Mouse (Mus musculus) embryonic stem cell, embryonic (primary cell): Measurements from ENCODE around the gene Kansl3.

ENCODE experiments used
- CTCF ChIA-PET, 4 experiments: fragments of 300-600 bp in 2 of 4; fragments of 350-600 bp in 2 of 4; sonication (Branson Sonifier 250); formaldehyde crosslinking; loops; one replicate each; lab custom pipeline; 2022; ENCODE audit warnings: inconsistent platforms in 2 of 4; lab: Charles Lee
- POLR2A ChIA-PET, 4 experiments: fragments of 300-600 bp in 2 of 4; fragments of 350-600 bp in 2 of 4; sonication (Branson Sonifier 250); formaldehyde crosslinking; loops; one replicate each; lab custom pipeline; 2022; ENCODE audit warnings: antibody characterized with exemption in 4 of 4, inconsistent platforms in 1 of 4; lab: Charles Lee

Gene Kansl3

DNA sequence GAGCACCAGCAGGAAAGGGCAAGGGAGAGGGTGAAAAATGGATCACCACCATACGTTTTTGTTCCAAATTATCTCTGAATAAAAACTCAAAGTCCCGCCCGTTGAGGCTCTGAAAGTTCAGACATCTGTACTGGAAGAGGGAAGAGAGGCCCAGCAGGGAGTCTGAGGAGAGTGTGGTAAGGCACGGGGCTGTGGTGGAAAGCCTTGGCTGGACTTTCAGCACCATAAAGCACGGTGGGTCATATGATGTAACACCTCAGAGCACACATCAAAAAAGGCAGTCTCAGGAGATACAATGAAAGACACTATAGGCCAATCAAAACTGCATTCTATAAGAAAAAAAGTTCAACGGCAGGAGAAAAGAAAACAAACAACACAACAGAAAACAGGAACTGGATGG is 37.2 kb downstream of the Kansl3 start:
- CTCF ChIA-PET, result interaction anchor here in 2 of 4 experiments (0.5 to 1.8 kb wide), 2 partner anchors 10 to 362 kb away, joined by 4 to 7 read pairs; no protein-coding TSS in a partner anchor

DNA sequence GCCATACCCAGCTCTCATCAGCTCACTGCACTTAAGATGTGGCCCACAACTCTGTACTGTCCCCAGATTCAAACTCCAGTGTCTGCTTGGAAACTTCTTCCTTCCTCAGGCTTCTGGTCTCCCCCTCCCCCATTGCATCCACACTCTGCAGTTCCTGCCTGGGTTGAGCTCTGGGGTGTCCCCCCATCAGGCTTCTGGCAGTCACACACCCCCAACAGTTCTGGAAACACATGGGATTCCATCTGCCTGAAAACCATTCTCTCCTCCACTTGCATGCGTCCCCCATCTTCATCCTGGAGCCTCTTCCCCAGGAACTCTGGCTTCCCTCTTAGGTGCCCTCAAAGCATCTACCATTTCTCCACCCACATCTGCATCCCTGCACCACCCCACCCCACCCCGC is 42.2 kb downstream of the Kansl3 start:
- POLR2A ChIA-PET, result interaction anchor here in 2 of 4 experiments (0.8 to 3.8 kb wide), 5 partner anchors 9 to 102 kb away, joined by 3 to 27 read pairs (median 3); partner anchors contain the start of gene Arid5a (in 2 of the 2)
- CTCF ChIA-PET, result interaction anchor here in 1 of 4 experiments (0.5 kb wide), 1 partner anchor 12 kb away, joined by 3 read pairs; no protein-coding TSS in a partner anchor

More for the DNA sequence above, 37.2 kb downstream of the Kansl3 start:
- POLR2A ChIA-PET, result interaction anchor here in 3 of 4 experiments (0.6 to 2.9 kb wide), 5 partner anchors 8 to 22 kb away, joined by 4 to 18 read pairs (median 5); no protein-coding TSS in a partner anchor

DNA sequence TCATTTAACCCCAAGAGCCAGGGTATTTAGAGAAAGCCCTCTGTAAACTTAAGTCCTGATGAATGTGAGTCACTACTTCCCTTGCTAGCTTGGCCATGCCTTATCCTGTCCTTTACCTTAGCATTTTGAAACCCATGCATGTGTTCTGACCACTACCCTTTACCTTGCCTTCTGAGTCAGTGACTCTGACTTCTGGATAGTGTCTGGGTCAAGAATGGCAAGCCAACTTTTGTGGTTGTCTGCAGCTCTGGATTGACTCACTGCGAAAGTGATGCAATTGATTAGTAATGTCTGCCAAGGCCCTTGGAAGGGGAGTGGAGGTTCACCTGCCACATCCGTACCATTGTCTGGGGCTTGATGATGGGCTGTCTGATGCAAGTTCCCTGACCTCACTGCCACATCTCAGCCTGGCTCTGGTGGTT is 43.1 kb downstream of the Kansl3 start:
- ChIA-PET CTCF (interaction anchor here in 1 of 4 experiments (0.5 to 2.5 kb wide), 3 partner anchors 19 to 185 kb away, joined by 3 to 12 read pairs (median 4); partner anchors contain the start of gene Arid5a), POLR2A (interaction anchor here in 2 of 4 experiments (0.8 to 3.8 kb wide), 6 partner anchors 9 to 178 kb away, joined by 3 to 27 read pairs (median 4); partner anchors contain the start of gene Arid5a (in 2 of the 2))

DNA sequence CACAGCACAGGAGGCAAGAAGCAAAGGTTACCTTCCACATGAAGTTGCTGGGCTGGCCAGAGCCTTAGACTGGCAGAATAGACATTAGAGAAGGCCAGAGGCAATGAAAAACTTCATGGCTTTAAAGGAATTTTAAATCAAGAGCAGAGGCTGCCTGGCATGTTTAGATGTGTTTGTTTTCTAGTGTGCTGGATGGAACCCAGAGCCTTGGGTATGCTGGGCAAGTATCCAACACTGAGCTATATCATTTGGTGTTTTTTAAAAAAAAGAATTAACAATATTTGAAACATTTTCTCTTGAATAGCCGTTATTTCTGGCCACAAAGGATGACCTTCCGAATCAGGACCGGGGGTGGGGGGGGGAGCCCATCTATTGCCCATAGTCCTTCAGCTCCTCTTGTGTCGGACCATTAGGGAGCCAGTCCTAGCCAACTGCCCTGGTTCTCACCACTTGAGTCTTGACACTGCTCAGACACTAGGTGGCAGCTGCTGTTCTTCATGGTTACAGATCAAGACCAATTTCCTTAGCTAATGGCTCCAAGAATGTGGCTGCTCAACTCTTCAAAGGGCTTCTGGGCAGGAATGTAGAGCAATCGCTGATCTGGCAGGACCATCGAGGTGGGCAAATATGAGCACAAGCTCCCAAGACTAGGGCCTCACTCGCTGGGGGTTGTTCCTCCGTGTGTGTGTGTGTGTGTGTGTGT is 45.1 kb downstream of the Kansl3 start:
- ChIA-PET POLR2A (interaction anchor here (0.6 to 3.8 kb wide), 30 partner anchors 8 to 447 kb away, joined by 3 to 27 read pairs (median 4); partner anchors contain the start of genes Arid5a (in 3 of the 4), Ankrd39 (in 1 of the 4), Cnnm3 (in 1 of the 4) and Kansl3 (in 1 of the 4)), CTCF (interaction anchor here (0.6 to 2.5 kb wide), 64 partner anchors 9 to 1427 kb away, joined by 3 to 21 read pairs (median 4); partner anchors contain the start of genes Arid5a (in 4 of the 4) and Ankrd39 (in 3 of the 4))

DNA sequence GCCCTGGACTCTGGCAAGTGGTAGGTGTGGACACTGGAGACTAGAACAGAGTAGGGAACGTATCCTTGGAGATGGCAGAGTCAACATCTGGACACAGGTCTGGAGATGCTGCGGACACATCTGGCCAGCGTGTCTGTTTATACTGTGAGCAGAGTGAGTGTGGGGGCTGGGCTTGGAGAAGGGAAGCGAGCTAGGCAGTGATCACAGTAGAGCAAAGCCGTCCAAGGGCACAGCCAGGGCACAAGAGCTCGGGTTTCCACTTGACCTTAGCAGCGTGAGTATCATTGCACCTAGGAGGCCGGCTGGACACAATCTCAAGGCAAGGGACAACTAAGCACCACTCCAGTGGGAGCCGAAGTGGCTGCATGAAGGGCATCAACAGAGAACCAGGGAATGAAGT is 45.9 kb downstream of the Kansl3 start:
- ChIA-PET POLR2A (interaction anchor here in 3 of 4 experiments (0.6 to 3.5 kb wide), 8 partner anchors 10 to 224 kb away, joined by 3 to 26 read pairs (median 6); partner anchors contain the start of genes Arid5a (in 2 of the 3), Ankrd39 (in 1 of the 3) and Kansl3 (in 1 of the 3)), CTCF (interaction anchor here in 3 of 4 experiments (1.1 to 2.2 kb wide), 6 partner anchors 15 to 178 kb away, joined by 3 to 8 read pairs (median 6); partner anchors contain the start of gene Arid5a (in 2 of the 3))

DNA sequence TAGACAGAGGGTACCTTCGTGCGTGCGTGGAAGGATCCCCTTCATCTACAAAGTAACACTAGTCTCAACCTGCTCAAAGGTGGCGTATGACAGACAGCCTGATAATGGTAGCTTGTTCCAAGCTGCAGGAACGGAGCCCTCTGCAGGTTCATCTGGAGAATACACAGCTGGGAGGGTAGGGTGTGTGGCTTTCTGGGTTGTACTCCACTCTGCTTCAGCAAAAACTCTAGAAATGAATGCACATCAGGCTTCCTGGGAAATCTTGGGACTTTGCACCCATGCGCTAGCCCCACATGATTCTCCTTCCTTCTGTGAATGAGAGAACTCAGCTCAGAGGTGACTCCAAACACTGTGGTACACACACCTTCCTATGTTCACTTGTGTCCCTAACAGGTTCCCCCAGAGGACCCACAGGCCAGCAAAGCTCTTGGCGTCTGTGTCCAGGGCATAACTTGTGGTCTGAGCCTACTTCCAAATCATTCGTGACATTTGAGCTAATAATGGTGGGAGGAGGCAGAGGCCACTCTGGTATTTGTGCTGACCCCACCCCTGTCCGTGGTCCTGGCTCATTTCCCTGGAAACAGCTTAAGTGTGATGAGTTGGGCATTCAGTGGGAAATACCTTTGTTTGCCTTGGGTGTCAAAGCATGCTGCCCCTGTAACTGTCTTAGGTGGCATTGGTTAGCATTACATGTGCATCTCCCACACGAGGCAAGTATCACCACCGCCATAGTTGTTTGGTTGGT is 47.0 kb downstream of the Kansl3 start:
- ChIA-PET CTCF (interaction anchor here (0.5 to 2.2 kb wide), 33 partner anchors 9 to 1562 kb away, joined by 3 to 17 read pairs (median 4); partner anchors contain the start of genes Cnnm4 (in 2 of the 4), Ankrd39 (in 1 of the 4), Arid5a (in 1 of the 4) and Uggt1 (in 1 of the 4)), POLR2A (interaction anchor here in 3 of 4 experiments (0.7 to 3.5 kb wide), 20 partner anchors 8 to 309 kb away, joined by 3 to 26 read pairs (median 4); partner anchors contain the start of genes Arid5a (in 2 of the 3), Cnnm4 (in 1 of the 3) and Kansl3 (in 1 of the 3))

DNA sequence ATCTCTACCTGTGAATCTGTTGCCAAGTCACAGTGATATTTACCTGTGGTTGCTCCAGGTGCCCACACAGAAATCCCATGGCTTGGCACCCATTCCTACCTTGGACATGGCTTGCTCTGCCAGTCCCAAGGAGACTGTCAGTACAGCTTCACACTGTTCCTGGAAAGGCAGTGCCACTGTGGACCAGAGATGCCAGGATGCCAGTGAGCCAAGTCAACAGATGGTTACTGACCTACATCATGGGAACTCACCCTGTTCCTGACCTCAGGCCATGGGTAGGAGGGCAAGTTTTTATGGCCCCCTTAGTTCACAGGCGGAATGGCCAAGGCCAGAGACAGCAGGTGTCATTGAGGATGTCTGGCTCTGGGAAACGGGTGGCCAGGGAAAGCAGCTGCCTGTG is 47.8 kb downstream of the Kansl3 start:
- CTCF ChIA-PET, result interaction anchor here (0.5 to 2.2 kb wide), 20 partner anchors 10 to 425 kb away, joined by 3 to 17 read pairs (median 5); partner anchors contain the start of genes Ankrd39 (in 1 of the 4), Arid5a (in 1 of the 4), Cnnm4 (in 1 of the 4) and Uggt1 (in 1 of the 4)
- POLR2A ChIA-PET, result interaction anchor here in 3 of 4 experiments (0.6 to 3.5 kb wide), 17 partner anchors 8 to 151 kb away, joined by 3 to 26 read pairs (median 4); partner anchors contain the start of genes Arid5a (in 2 of the 3) and Cnnm4 (in 1 of the 3)

DNA sequence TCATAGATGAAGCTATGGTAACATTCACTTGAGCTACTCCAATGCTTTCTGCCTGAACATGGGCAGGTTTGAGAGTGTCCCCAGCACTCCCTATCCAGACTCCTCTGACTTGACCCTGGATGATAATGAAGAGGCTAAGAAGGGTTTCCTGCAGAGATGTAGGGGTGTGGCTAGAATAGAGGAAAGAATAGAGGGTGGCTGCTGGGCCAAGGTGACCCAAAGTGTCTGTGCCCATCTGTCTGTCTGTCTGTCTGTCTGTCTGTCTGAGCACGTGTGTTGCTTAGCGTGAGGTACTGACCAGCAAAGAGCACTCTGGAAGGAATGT is 53.2 kb downstream of the Kansl3 start:
- CTCF ChIA-PET, result interaction anchor here in 3 of 4 experiments (0.5 to 2.8 kb wide), 4 partner anchors 8 to 222 kb away, joined by 4 to 8 read pairs (median 6); no protein-coding TSS in a partner anchor
- POLR2A ChIA-PET, result interaction anchor here in 3 of 4 experiments (0.6 to 4.5 kb wide), 16 partner anchors 7 to 101 kb away, joined by 3 to 45 read pairs (median 4); partner anchors contain the start of genes Uggt1 (in 3 of the 3) and Arid5a (in 2 of the 3)

DNA sequence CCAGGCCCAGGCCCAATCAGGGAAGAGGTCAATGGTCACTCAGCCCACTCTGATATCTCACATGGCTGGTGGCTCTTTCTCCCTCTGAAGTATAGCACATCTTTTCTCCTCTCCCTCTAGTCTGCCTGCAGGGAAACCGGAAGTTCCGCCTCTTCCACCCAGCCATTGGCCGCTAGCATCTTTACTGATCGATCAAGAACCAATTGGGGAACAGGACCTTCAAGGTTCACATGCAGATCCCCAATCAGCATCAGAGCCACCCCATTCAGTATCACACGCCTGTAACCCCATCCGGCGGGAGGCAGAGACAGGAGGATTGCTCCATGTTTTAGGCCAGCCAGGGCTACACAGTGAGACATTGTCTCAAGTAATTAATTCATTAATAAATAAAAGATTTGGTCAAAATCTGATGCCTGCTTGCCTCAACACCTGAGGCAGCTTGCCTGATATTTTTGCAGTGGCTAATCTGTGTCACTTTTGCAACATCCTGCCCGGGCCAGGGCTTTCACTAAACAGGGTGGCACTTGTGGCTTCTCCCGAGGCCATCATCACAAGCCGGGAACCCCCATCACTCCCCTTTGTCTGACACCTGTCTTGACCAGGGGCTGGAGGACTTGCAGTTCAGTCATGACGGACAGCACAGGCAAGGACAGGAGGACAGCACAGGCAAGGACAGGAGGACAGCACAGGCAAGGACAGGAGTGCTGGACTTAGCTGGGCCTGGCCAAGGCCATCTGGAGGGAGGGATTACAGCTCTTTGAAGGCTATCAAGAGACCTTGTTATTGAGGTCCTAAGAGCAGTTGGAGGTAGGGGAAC is 53.8 kb downstream of the Kansl3 start:
- POLR2A ChIA-PET, result interaction anchor here in 3 of 4 experiments (0.6 to 4.5 kb wide), 17 partner anchors 7 to 102 kb away, joined by 3 to 45 read pairs (median 3); partner anchors contain the start of genes Uggt1 (in 3 of the 3) and Arid5a (in 2 of the 3)

DNA sequence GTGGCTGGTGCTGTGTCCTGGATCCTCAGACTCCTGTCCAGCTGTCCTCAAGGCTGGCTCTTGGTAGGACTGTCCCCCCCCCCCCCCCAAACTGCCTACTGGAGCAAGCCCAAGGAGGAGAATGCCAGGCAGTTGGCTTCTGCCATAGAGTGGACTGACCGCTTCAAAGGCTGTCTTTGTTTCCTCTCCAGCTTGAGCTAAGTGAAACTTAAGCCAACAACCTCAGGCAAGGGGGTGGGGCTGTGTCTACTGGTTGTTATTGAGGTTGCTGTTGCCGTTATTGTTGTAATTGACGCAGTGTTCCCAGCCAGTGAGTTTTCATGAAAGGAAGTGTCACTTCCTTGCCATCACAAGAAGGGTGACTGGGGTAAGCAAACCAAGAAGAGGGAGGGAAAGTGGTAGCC is 59.5 kb downstream of the Kansl3 start:
- POLR2A ChIA-PET, result interaction anchor here (0.5 to 5.1 kb wide), 18 partner anchors 8 to 241 kb away, joined by 3 to 45 read pairs (median 4); partner anchors contain the start of genes Hs6st1 (in 1 of the 4) and Uggt1 (in 1 of the 4)
- CTCF ChIA-PET, result interaction anchor here in 2 of 4 experiments (0.9 to 4.0 kb wide), 2 partner anchors 12 to 15 kb away, joined by 4 to 17 read pairs; no protein-coding TSS in a partner anchor

More for the DNA sequence above, 53.8 kb downstream of the Kansl3 start:
- CTCF ChIA-PET, result interaction anchor here (0.5 to 2.8 kb wide), 5 partner anchors 9 to 287 kb away, joined by 4 to 8 read pairs (median 6); no protein-coding TSS in a partner anchor

DNA sequence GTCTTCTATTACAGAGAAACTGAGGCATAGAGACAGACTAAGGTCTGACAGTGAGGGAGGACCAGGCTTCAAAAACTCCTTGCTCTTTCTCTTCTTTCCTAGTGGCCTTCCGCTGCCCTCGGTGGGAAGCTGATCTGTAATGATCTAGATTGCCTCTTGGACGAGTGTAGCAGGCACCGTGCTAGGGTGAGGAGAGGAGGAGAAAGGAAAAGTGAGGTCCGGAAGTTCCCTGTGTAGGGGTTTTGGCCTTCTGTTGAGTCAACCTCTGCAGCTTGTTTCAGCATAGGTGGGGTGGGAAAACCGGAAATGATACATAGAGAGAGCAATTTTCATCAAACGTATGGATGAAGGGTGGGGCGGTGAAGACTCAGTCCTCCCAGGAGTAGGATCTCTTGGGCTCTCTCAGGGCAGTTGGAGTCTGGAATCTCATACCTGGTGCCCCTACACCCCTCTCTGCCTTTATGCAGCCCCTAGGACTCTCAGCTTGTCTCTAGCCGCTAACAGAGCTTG is 60.0 kb downstream of the Kansl3 start:
- POLR2A ChIA-PET, result interaction anchor here (0.5 to 5.1 kb wide), 23 partner anchors 8 to 375 kb away, joined by 3 to 45 read pairs (median 3); partner anchors contain the start of gene Uggt1 (in 1 of the 4)
- CTCF ChIA-PET, result interaction anchor here in 2 of 4 experiments (0.9 to 4.0 kb wide), 2 partner anchors 13 to 15 kb away, joined by 4 to 17 read pairs; no protein-coding TSS in a partner anchor

DNA sequence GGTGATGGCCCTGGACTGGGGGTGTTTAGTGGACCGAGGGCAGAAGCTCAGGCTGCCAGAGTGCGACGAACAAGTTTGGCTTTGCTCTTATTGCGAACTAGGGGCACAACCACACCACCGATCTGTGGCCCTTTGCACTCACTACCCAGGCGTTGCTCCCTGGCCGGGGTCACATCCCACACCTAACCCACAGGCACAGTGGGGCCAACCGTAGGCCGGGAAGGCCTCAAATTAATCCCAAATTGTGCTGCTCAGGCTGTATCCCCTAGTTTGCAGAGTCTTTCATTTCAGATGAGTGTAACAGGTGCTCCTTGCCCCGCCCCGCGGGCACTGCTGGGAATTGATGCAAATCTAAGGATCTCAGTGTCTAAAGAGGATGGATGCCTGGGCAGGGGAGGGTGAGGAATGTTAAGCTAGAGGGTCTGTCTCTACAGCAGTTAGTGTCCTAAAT is 60.5 kb downstream of the Kansl3 start:
- POLR2A ChIA-PET, result interaction anchor here in 3 of 4 experiments (0.6 to 5.1 kb wide), 31 partner anchors 8 to 1466 kb away, joined by 3 to 45 read pairs (median 4); partner anchors contain the start of genes Uggt1 (in 2 of the 3), Fam168b (in 1 of the 3) and Kansl3 (in 1 of the 3)
- CTCF ChIA-PET, result interaction anchor here in 3 of 4 experiments (0.6 to 4.0 kb wide), 4 partner anchors 13 to 20 kb away, joined by 4 to 17 read pairs (median 4); no protein-coding TSS in a partner anchor

DNA sequence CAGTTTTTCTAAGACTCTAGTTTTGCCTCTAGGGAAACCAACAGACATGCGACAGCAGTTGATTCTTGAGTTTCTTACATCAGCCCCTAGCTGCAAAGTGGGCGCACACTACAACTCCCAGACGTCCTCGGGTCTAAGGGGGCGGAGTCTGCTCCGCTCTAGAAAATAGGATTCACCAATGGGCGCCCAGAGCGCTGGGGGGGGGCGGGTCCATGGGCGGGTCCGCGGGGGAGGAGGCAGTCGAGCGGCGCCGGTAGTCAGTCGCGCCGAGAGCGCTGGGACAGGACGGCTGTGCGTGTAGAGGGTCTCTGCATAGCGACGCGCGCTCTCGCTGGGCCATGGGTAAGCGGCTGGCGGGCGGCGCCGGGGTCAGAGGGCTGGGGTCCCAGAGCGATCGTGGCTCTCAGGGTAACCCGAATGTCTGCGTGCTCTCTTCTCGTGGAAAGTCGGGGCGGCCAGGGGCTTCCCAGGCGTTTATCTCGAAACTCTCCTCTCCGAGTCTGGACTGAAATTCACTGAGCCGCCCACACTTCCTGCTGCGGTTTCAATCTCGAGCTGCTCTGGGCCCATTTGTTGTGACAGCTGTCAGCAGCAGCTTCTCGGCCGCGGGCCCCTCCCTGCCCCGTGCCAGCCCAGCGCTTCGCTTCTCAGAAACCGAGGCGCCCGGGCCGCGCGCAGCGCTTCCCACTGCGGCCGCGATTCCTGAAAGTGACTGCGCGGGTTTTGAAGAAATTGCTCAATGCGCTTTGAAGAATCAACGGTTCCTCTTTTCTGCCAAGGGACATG is 61.3 kb downstream of the Kansl3 start, which contains the start of gene Arid5a:
TSS of gene Arid5a (plus strand) at position 239 of the 786 bp plus-strand sequence.
- ChIA-PET POLR2A (interaction anchor here in 3 of 4 experiments (0.5 to 5.1 kb wide), 105 partner anchors 8 to 1610 kb away, joined by 3 to 45 read pairs (median 4); partner anchors contain the start of genes Kansl3 (in 2 of the 3), Uggt1 (in 2 of the 3), Ankrd39 (in 1 of the 3) and Fam168b (in 1 of the 3)), CTCF (interaction anchor here (0.5 to 4.0 kb wide), 10 partner anchors 11 to 438 kb away, joined by 3 to 17 read pairs (median 4); partner anchors contain the start of gene Ankrd39 (in 1 of the 4))

DNA sequence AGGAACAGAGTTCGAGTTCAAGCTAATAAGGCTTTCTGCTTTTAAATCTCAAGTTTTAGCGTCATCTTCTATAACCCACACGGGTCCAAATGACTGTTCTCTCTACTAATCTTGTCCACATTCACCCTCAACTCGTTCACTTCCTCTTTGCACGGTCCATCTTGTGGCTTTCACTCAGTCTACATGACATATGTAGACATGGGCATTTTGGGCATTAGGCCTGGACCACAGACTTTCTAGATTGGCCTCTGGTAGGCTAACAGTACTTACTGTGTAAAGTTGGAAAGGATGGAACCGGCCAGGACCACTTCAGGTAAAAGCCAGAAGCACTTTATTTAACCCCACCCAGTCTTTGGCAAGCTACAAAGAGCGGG is 61.9 kb downstream of the Kansl3 start:
- ChIA-PET CTCF (interaction anchor here in 2 of 4 experiments (0.6 to 4.0 kb wide), 7 partner anchors 12 to 439 kb away, joined by 3 to 17 read pairs (median 4); partner anchors contain the start of gene Ankrd39 (in 1 of the 2)), POLR2A (interaction anchor here in 3 of 4 experiments (0.5 to 5.1 kb wide), 100 partner anchors 8 to 1609 kb away, joined by 3 to 45 read pairs (median 4); partner anchors contain the start of genes Kansl3 (in 2 of the 3), Ankrd39 (in 1 of the 3), Fam168b (in 1 of the 3) and Fam178b (in 1 of the 3))
